Mouse (Mus musculus) C2C12 (cell line): Measurements from ENCODE around the gene Cyp4f17. TPM values are rescaled to one million over a fixed set of nuclear protein-coding genes. Genes with fewer than 3 reads are reported as not detected.
"Not testable (repeated sequence)": the region's sequence is repeated elsewhere in the genome, so short reads cannot be mapped to it uniquely, and the experiment has no call there.

ENCODE experiments used
- H3K27me3 ChIP-seq: one replicate; pipeline ENCODE4 v1.6.1; 2011; ENCODE audit not compliant: control insufficient read depth, insufficient read depth, insufficient read length
- H3K36me3 ChIP-seq: one replicate; pipeline ENCODE4 v1.6.1; 2011; ENCODE audit not compliant: control insufficient read depth, insufficient read depth
- H3K4me3 ChIP-seq: one replicate; pipeline ENCODE4 v1.5.1; 2011; ENCODE audit warnings: mild to moderate bottlenecking, control low read depth; ENCODE audit not compliant: poor library complexity, insufficient read depth, severe bottlenecking
- H3K79me2 ChIP-seq: one replicate; pipeline ENCODE4 v1.6.1; 2011; ENCODE audit not compliant: control insufficient read depth, insufficient read depth
- H3K79me3 ChIP-seq: one replicate; pipeline ENCODE4 v1.6.1; 2011; ENCODE audit warnings: low read depth, control low read depth
- H3ac ChIP-seq: one replicate; pipeline ENCODE3; 2011; ENCODE audit warnings: low read depth; ENCODE audit not compliant: control insufficient read depth, insufficient read length
- CEBPB ChIP-seq: IDR thresholded peaks from one replicate; pipeline ENCODE4 v1.6.1; 2011; ENCODE audit warnings: low read depth, mild to moderate bottlenecking, control low read depth, moderate library complexity
- CTCF ChIP-seq: IDR thresholded peaks from one replicate; pipeline ENCODE4 v1.5.1; 2011; ENCODE audit not compliant: control insufficient read depth, insufficient read depth, insufficient read length
- FOSL1 ChIP-seq: IDR thresholded peaks from one replicate; pipeline ENCODE4 v1.8.0; 2011; ENCODE audit warnings: mild to moderate bottlenecking, low read length; ENCODE audit not compliant: poor library complexity, insufficient read depth, severe bottlenecking
- MAX ChIP-seq: IDR thresholded peaks from one replicate; pipeline ENCODE4 v1.6.1; 2011; ENCODE audit warnings: mild to moderate bottlenecking, control low read depth
- MYOD1 ChIP-seq: IDR thresholded peaks from one replicate; pipeline ENCODE4 v1.6.1; 2011; ENCODE audit warnings: low read depth; ENCODE audit not compliant: control insufficient read depth, insufficient read length
- MYOG ChIP-seq: IDR thresholded peaks from one replicate; pipeline ENCODE4 v1.6.1; 2011; ENCODE audit not compliant: control insufficient read depth, insufficient read length; ENCODE audit errors: extremely low read depth
- USF1 ChIP-seq: IDR thresholded peaks from one replicate; pipeline ENCODE4 v1.6.1; 2011; ENCODE audit warnings: low read depth, mild to moderate bottlenecking, control low read depth, moderate library complexity
- polyA plus RNA-seq: library from polyadenylated mRNA; unstranded; fragments of >200 nt; fragmentation: generic; extraction: Trizol; gene quantifications from one replicate; pipeline ENCODE4 v1.2.1, GENCODE M21; 2012; ENCODE audit warnings: missing spikeins

Cyp4f17 gene
- polyA plus RNA-seq, 1 experiment, result 1.3 TPM

DNA sequence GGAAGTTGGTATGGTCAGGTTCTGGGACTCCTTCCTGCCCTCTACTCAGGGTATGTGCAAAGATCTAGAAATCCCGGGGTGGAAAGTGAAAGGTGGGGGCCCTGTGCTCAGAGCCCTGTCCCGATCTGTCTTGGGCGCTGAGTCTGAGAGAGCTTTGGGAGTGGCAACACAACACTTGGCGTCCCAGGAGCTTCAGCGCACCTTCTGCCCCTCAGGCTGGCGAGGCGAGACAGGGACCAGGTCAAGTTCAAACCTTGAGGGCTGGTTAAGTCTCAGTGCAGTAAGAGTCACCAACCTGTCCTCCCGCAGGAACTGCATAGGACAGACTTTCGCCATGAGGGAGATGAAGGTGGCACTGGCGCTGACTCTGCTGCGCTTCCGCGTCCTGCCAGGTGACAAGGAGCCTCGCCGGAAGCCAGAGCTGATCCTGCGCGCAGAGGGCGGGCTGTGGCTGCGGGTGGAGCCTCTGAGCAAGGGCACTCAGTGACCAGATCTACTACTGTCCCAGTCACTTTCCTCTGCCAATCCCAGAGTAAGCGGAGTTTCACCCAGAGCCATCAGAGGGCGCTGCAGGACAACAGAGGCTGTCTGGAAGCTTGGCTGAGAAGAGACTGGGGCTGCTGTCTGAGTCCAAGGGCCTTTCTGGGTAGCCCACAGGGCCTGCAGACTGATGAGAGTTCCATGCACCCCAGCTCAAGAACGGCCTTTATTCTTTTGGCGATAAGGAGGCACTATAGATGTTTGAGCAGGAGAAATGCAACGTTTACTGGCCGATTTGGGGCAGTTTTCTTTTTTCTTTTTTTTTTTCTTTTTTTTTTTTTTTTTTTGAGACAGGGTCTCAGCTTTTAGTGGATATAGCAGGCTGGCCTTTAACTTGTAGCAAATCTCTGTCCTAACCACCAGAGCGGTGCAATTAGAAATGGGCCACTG lies 22.8 kb downstream of the Cyp4f17 start:
- Histone ChIP-seq H3K27me3 (no peaks in the 10 kb centered on the region), H3K36me3 (no peaks in the 10 kb centered on the region), H3ac (no peak overlapping the region), H3K79me3 (no peaks in the 10 kb centered on the region), H3K79me2 (no peaks in the 10 kb centered on the region), H3K4me3 (no peak overlapping the region)
- TF ChIP-seq CTCF (peak; percentile 55), CEBPB (no peak)

DNA sequence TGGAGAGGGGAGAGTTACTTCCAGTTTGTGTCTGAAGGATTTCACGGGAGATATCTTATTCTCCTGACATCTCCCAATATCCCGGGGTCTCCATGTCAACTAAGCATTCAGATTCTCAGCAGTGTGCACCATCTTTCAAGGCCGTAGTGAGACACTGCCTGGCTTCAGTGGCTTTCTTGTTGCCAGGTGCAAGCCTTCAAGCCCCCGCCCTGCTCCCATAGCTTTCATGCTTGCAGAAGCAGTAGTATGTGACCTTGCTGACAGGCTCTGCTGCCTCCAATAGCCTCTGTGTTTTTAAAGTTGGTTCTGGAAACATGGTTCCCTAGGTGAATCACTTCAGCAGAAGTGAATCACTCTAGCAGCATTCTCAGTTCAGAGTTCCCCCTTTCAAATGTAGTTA lies 26.5 kb downstream of the Cyp4f17 start:
- H3ac ChIP-seq, H3K27me3 ChIP-seq, H3K36me3 ChIP-seq, H3K79me2 ChIP-seq, H3K79me3 ChIP-seq, H3K4me3 ChIP-seq: not testable (repeated sequence)

DNA sequence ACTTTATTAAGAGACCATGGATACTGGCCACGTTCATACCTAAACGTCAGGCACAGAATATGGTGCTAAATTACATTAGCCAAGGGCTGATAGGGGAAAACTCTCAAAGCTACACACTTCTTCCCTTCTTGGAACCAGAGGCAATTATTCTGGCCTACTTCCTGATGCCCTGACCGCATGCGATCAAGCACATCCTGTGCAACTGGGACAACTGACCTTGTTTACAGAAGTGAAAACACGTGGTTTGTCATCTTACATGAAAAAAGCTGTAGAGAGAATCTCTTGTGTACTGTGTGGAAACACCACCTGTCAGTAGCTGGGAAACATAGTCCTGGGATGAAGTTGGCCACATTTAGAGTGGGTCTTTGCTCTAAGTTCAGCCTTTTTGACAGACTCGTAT lies 28.2 kb downstream of the Cyp4f17 start:
- H3K36me3 ChIP-seq, result no peaks in the 10 kb centered on the region
- no peaks in the 10 kb centered on the region for H3K27me3 ChIP-seq
- H3K79me3 ChIP-seq, result peaks cover 3% of the 10 kb centered on the region
- no peak for TF ChIP-seq FOSL1
- TF ChIP-seq USF1, result no peak
- TF ChIP-seq CEBPB, result no peak
- no peak for TF ChIP-seq CTCF
- no peak for TF ChIP-seq MYOD1
- no peak for TF ChIP-seq MYOG
- TF ChIP-seq MAX, result no peak
- H3K79me2 ChIP-seq, result no peaks in the 10 kb centered on the region
- H3K4me3 ChIP-seq, result no peak overlapping the region
- H3ac ChIP-seq, result no peak overlapping the region

DNA sequence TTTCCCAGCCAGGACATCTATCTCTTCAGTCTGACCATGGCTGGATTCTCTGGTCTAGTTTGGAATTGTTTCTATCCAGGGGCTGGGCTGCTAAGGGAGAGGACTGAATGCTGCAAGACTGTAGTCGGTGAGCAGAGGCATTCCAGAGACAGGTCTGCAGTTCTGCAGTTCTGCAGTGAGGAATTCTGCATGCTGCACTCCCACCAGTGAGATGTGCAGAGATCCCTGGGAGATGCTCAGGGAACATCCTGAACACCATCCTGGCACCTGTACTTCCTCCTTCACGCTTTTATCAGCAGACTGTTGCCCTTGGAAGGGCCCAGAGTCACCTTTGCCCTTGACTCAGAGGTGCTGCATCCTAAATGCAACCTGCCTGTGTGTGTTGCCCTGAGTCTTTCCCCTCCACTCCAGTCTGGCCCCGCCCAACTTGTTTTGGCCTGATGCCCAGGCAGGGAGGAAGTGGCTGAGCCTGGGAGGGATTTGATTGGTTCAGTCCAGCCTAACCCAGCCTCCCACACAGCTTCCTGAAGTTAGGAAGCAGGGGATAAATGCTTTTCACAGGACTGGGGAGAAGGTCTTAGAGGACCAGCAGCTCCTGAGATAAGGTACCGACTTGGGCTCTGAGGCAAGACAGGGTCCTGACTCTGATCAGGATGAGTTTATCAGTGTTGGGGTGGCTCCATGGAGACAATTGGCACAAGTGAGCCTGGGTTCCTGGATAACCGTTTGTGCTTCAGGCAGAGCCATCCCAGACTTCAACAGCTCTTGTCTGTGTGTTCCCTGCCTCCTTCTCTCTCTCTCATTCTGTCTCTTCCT lies 30.4 kb downstream of the Cyp4f17 start, which contains the start of gene Cyp4f16:
TSS of gene Cyp4f16 (plus strand) at position 508 of the 816 bp plus-strand sequence.
- peak within 1 kb of the TSS; percentile 61 for H3ac ChIP-seq
- not testable (repeated sequence) for H3K79me2 ChIP-seq, H3K79me3 ChIP-seq, H3K27me3 ChIP-seq, H3K36me3 ChIP-seq
- H3K4me3 ChIP-seq, result peak within 1 kb of the TSS; percentile 36

DNA sequence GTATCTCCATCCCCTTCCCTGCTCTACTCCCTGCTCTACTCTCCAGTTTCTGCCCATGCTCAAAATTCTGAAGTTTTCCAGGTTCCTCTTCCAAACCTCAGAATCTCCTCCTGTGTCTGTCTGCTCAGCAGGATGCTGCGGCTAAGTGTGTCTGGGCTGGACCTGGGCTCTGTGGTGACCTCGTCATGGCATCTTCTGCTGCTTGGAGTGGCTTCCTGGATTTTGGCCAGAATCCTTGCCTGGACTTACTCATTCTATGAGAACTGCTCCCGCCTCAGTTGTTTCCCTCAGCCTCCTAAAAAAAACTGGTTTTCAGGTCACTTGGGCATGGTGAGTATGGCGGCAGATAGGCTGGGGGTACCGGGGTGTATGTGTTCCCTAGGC lies 31.0 kb downstream of the Cyp4f17 start:
- no peaks in the 10 kb centered on the region for H3K79me2 ChIP-seq

DNA sequence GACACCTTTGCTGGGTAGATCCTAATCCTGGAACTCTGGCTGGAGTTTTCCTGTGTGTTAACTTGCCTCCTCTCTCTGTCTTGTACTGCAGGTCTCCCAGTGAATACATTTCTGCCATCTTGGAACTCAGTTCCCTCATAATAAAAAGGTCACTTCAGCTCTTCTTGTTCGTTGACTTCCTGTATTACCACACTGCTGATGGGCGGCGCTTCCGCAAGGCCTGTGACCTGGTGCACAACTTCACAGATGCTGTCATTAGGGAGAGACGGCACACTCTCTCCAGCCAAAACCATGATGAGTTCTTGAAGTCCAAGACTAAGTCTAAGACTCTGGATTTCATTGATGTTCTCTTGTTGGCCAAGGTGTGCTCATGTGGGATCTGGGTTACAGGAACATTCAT lies 38.9 kb downstream of the Cyp4f17 start:
- not testable (repeated sequence) for H3K27me3 ChIP-seq, H3K79me3 ChIP-seq, H3K4me3 ChIP-seq, H3ac ChIP-seq, H3K36me3 ChIP-seq, H3K79me2 ChIP-seq

More for the DNA sequence above, 31.0 kb downstream of the Cyp4f17 start:
- H3K79me3 ChIP-seq, result peaks cover 3% of the 10 kb centered on the region
- H3ac ChIP-seq, result peak overlapping the region; percentile 61
- no peaks in the 10 kb centered on the region for H3K27me3 ChIP-seq
- H3K36me3 ChIP-seq, result no peaks in the 10 kb centered on the region
- TF ChIP-seq CTCF, result no peak
- TF ChIP-seq USF1, result no peak
- TF ChIP-seq MYOG, result no peak
- no peak for TF ChIP-seq FOSL1
- TF ChIP-seq CEBPB, result no peak
- TF ChIP-seq MYOD1, result no peak
- TF ChIP-seq MAX, result no peak
- H3K4me3 ChIP-seq, result peak overlapping the region; percentile 36

DNA sequence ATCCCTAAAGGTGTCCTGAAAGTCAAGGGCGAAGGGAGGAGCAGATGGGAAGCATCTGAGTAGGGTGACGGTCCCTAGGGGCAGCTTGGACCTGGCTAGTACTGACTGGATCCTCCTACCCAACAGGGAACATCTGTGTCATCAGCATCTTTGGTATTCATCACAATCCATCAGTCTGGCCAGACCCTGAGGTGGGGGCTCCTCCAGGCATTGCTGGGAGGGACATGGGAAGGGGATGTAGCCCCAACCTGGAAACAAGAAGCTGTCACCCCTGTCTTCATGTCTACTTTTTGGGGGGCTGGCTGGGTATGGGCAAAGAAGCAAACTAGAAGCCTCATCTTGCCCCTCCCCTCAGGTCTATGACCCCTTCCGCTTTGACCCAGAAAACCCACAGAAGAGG lies 44.5 kb downstream of the Cyp4f17 start:
- H3K36me3 ChIP-seq, H3K4me3 ChIP-seq, H3K79me3 ChIP-seq, H3K27me3 ChIP-seq, H3ac ChIP-seq, H3K79me2 ChIP-seq: not testable (repeated sequence)
